13 mouse cellular contexts compared by ENCODE assay signal in the genomic region with DNA sequence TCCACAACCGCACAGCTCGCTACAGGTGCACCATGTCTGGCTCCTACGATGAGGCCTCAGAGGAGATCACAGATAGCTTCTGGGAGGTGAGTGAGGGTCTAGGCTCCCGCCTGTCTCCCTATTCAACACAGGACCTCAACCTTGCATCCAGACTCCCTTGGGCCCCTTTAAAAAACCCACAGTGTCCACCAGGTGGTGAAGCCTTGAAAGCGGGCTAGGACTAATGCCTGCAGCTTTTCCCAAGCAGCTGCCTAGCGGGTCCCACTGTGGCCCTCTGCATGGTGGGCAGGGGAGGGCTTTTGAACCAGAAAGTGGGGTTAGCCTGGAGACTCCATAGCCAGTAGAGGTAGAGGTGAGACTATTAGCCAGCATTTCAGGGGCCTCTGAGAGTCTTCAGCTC. TPM values are rescaled to one million over a fixed set of nuclear protein-coding genes. Genes with fewer than 3 reads are reported as not detected.
DNase-seq lines count a peak whose midpoint lies in the region; ATAC-seq and TF ChIP-seq lines count a peak whose summit lies in the region.
"Had no signal": no experiment of that assay in that cellular context is flagged by ENCODE, and none has a peak within 500 bp of the region (broad histone marks: within the 10 kb centered on the region; RNA-seq: fewer than 3 reads in every experiment).

No protein-coding gene starts in this region.

- ATAC-seq in intestine, postnatal 0 days, result no peak
- no peak for ATAC-seq in intestine, embryonic 16.5 days
- ATAC-seq in limb, embryonic 15.5 days (ENCODE audit: insufficient number of reproducible peaks, low FRiP score, low TSS enrichment, low read depth), result no peak

- no peaks in the 10 kb centered on the region for H3K27me3 ChIP-seq in intestine, postnatal 0 days (replicated peaks; ENCODE audit: control insufficient read depth, insufficient read depth, low read length)
- peaks cover 1% of the 10 kb centered on the region; the same call in 1 of the 2 replicates for H3K27me3 ChIP-seq in intestine, embryonic 16.5 days (replicated peaks; ENCODE audit: control insufficient read depth, insufficient read depth, low read length)
- H3K27me3 ChIP-seq in E14TG2a.4 (ENCODE audit: insufficient read depth, low read length), result peaks cover 5% of the 10 kb centered on the region; the same call in 1 of the 2 replicates
- H3K27me3 ChIP-seq in limb, embryonic 15.5 days, result peaks cover 8% of the 10 kb centered on the region; the same call in 1 of the 2 replicates

- no peak for TF ChIP-seq CTCF in intestine, postnatal 0 days (IDR thresholded peaks at IDR 0.05; ENCODE audit: low read depth)
- no peak for TF ChIP-seq CTCF in E14TG2a.4 (conservative IDR thresholded peaks at IDR 0.05; ENCODE audit: low read length)

- WGBS in intestine, postnatal 0 days, result 84% methylated on average over 6 of the region's 6 CpGs
- WGBS in intestine, embryonic 16.5 days, result 68% methylated on average over 6 of the region's 6 CpGs
- 63% methylated on average over 6 of the region's 6 CpGs for WGBS in limb, embryonic 15.5 days

- H3K4me2 ChIP-seq in intestine, postnatal 0 days (replicated peaks; ENCODE audit: low read depth), result peak overlapping the region; percentile 65; the same call in 1 of the 2 replicates
- H3K4me2 ChIP-seq in intestine, embryonic 16.5 days (ENCODE audit: low read depth, low read length), result no peak overlapping the region
- H3K4me2 ChIP-seq in limb, embryonic 15.5 days, result no peak overlapping the region

- H3K4me3 ChIP-seq in intestine, postnatal 0 days (ENCODE audit: low read depth, low read length), result no peak overlapping the region
- no peak overlapping the region for H3K4me3 ChIP-seq in intestine, embryonic 16.5 days (ENCODE audit: low read length)
- peak overlapping the region; percentile 37 for H3K4me3 ChIP-seq in E14TG2a.4 (replicated peaks; ENCODE audit: low read length)
- no peak overlapping the region for H3K4me3 ChIP-seq in limb, embryonic 15.5 days
- H3K4me3 ChIP-seq: liver, embryonic 15.5 days; myocyte had no signal

- H3K4me1 ChIP-seq in intestine, postnatal 0 days (replicated peaks; ENCODE audit: control insufficient read depth, insufficient read depth, low read length), result no peaks in the 10 kb centered on the region
- no peaks in the 10 kb centered on the region for H3K4me1 ChIP-seq in intestine, embryonic 16.5 days (ENCODE audit: control insufficient read depth, insufficient read depth, low read length)
- peaks cover 60% of the 10 kb centered on the region for H3K4me1 ChIP-seq in E14TG2a.4 (replicated peaks; ENCODE audit: low read depth, low read length)
- H3K4me1 ChIP-seq in limb, embryonic 15.5 days, result peaks cover 21% of the 10 kb centered on the region

- DNase-seq in R1 (ENCODE audit: low read depth, low spot score), result peak; percentile 29
- no peak for DNase-seq in natural killer cell, adult 2 months (ENCODE audit: low spot score in 2 of 2)
- no peak for DNase-seq in heart, postnatal 36 days
- DNase-seq: adrenal gland, adult 8-10 months; gastrocnemius, postnatal 25 days had no signal

- H3K36me3 ChIP-seq in intestine, postnatal 0 days (ENCODE audit: control insufficient read depth, insufficient read depth), result no peaks in the 10 kb centered on the region
- no peaks in the 10 kb centered on the region for H3K36me3 ChIP-seq in intestine, embryonic 16.5 days (ENCODE audit: control insufficient read depth, insufficient read depth, low read length)
- H3K36me3 ChIP-seq in E14TG2a.4 (ENCODE audit: insufficient read depth, low read length), result 0 out of 2 replicates have a peak, but pooled peaks cover 1% of the 10 kb centered on the region
- H3K36me3 ChIP-seq in limb, embryonic 15.5 days, result no peaks in the 10 kb centered on the region
- H3K36me3 ChIP-seq: heart, embryonic 10.5 days; liver, embryonic 15.5 days had no signal

- no peak overlapping the region for H3K27ac ChIP-seq in intestine, postnatal 0 days (ENCODE audit: low read depth, low read length)
- no peak overlapping the region for H3K27ac ChIP-seq in intestine, embryonic 16.5 days (ENCODE audit: low read length)
- 0 out of 2 replicates have a peak overlapping the region, but pooled peaks have one; percentile 6 for H3K27ac ChIP-seq in limb, embryonic 15.5 days
- H3K27ac ChIP-seq: liver, embryonic 15.5 days had no signal

- intact Hi-C loops in heart, postnatal 36 days (cut with DNase I), result no loop called here

- H3K9me3 ChIP-seq in intestine, postnatal 0 days (ENCODE audit: control insufficient read depth), result 0 out of 2 replicates have a peak, but pooled peaks cover 3% of the 10 kb centered on the region
- no peaks in the 10 kb centered on the region for H3K9me3 ChIP-seq in intestine, embryonic 16.5 days (ENCODE audit: control insufficient read depth, low read length)
- H3K9me3 ChIP-seq in E14TG2a.4 (ENCODE audit: low read length), result peaks cover 32% of the 10 kb centered on the region
- H3K9me3 ChIP-seq in limb, embryonic 15.5 days, result no peaks in the 10 kb centered on the region

- no peak overlapping the region for H3K9ac ChIP-seq in intestine, postnatal 0 days (ENCODE audit: low read depth, low read length)
- no peak overlapping the region for H3K9ac ChIP-seq in intestine, embryonic 16.5 days (ENCODE audit: low read depth, low read length)
- H3K9ac ChIP-seq in limb, embryonic 15.5 days, result no peak overlapping the region
- H3K9ac ChIP-seq: liver, embryonic 15.5 days had no signal

RNA-seq across cellular contexts. Expression of gene Spdef, which starts 26.9 kb away (rescaled TPM):
- 8.9 and 9.9 TPM in 2 replicates for polyA plus RNA-seq in intestine, postnatal 0 days (2015; fragmentation: Nextera tagmentation; extraction: Ambion mirVana)
- 20.0 and 21.9 TPM in 2 replicates for polyA plus RNA-seq in intestine, embryonic 16.5 days (2015; fragmentation: Nextera tagmentation; extraction: Ambion mirVana)
- 0.12 TPM in 1 of 2 replicates, not detected in the other for polyA plus RNA-seq in limb, embryonic 15.5 days (2015; fragmentation: Nextera tagmentation; extraction: Ambion mirVana)
- not detected for total RNA-seq in heart, postnatal 36 days (2021)
- total RNA-seq: MEL had no signal
- polyA plus RNA-seq: liver, embryonic 15.5 days had no signal

RNA-seq across cellular contexts. Expression of gene Pacsin1, which starts 46.5 kb away (rescaled TPM):
- polyA plus RNA-seq in intestine, postnatal 0 days (2015; fragmentation: Nextera tagmentation; extraction: Ambion mirVana), result 1.2 and 1.4 TPM in 2 replicates
- polyA plus RNA-seq in intestine, embryonic 16.5 days (2015; fragmentation: Nextera tagmentation; extraction: Ambion mirVana), result 2.1 and 2.7 TPM in 2 replicates
- polyA plus RNA-seq in limb, embryonic 15.5 days (2015; fragmentation: Nextera tagmentation; extraction: Ambion mirVana), result 2.5 and 3.4 TPM in 2 replicates
- under 1 TPM in 1 of 2 experiments, not detected in 1; 0.49 TPM for total RNA-seq in heart, postnatal 36 days (2021)
- total RNA-seq: MEL had no signal
